15 mouse cellular contexts compared by ENCODE assay signal in the genomic region with DNA sequence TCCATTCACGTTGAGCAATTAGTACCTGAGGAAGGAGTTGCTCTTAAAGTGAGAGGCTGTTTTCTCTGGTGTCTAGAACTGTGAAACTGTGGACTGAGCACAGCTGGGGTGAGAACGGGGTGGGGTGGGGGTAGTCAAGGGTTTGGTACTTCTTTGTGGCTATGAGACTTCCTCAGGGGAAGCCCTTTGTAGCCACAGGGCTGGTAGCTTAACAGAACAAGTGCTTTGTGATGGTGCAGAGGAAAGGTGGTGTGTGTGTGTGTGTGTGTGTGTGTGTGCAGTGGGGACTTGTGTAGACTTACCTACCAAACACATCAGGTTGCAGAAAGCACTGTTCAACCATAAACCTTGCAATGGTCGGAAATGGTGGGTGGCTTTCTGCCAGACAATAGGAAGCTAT. TPM values are rescaled to one million over a fixed set of nuclear protein-coding genes. Genes with fewer than 3 reads are reported as not detected.
A peak's percentile ranks its signal among the peaks of the same experiment; 100 is the strongest.
DNase-seq lines count a peak whose midpoint lies in the region; ATAC-seq and TF ChIP-seq lines count a peak whose summit lies in the region.
"Had no signal": no experiment of that assay in that cellular context is flagged by ENCODE, and none has a peak within 500 bp of the region (broad histone marks: within the 10 kb centered on the region; RNA-seq: fewer than 3 reads in every experiment).

No protein-coding gene starts in this region.

- peaks cover 30 to 46% of the 10 kb centered on the region in 2 experiments for H3K4me1 ChIP-seq in CH12.LX (ENCODE audit: control insufficient read depth in 1 of 2, insufficient read depth in 2 of 2)
- H3K4me1 ChIP-seq in kidney, adult 2 months (ENCODE audit: control insufficient read depth, insufficient read depth, low read length) = no peaks in the 10 kb centered on the region
- no peaks in the 10 kb centered on the region; the same call in 1 of the 2 replicates for H3K4me1 ChIP-seq in hindbrain, embryonic 16.5 days (ENCODE audit: control insufficient read depth, insufficient read depth, low read depth, low read length)
- H3K4me1 ChIP-seq: neural tube, embryonic 12.5 days had no signal

- no peaks in the 10 kb centered on the region for H3K9me3 ChIP-seq in CH12.LX (replicated peaks; ENCODE audit: low read length)
- no peaks in the 10 kb centered on the region for H3K9me3 ChIP-seq in hindbrain, embryonic 16.5 days (ENCODE audit: control insufficient read depth, low read length)
- H3K9me3 ChIP-seq: neural tube, embryonic 12.5 days had no signal

- in situ Hi-C loops in CH12.LX (cut with MboI; ENCODE audit: low pct_ligation_motif_present, low pct_unique_long_range_greater_than_20kb, low sequenced_read_pairs) = no loop called here

- H3K9ac ChIP-seq in CH12.LX (ENCODE audit: insufficient read depth, low read depth) = 0 out of 2 replicates have a peak overlapping the region, but pooled peaks have one; percentile 29
- H3K9ac ChIP-seq in hindbrain, embryonic 16.5 days (ENCODE audit: low read depth, low read length) = no peak overlapping the region
- H3K9ac ChIP-seq: liver, embryonic 14.5 days; neural tube, embryonic 12.5 days had no signal

- TF ChIP-seq POLR2A in CH12.LX (IDR thresholded peaks at IDR 0.05; ENCODE audit: low read depth, low read length) = no peak
- no peak for TF ChIP-seq POLR2A in kidney, adult 2 months (IDR thresholded peaks at IDR 0.05; ENCODE audit: low read depth, low read length)

- H3K4me3 ChIP-seq in CH12.LX (replicated peaks in 1 of 3; ENCODE audit: low read depth in 2 of 3, low read length in 2 of 3, poor library complexity in 1 of 3) = no peak overlapping the region
- no peak overlapping the region for H3K4me3 ChIP-seq in kidney, adult 2 months (ENCODE audit: insufficient read depth, low read depth, low read length)
- no peak overlapping the region for H3K4me3 ChIP-seq in hindbrain, embryonic 16.5 days (ENCODE audit: low read length)
- H3K4me3 ChIP-seq: neural tube, embryonic 12.5 days had no signal

- DNase-seq in CD4-positive helper T cell, adult 2 months (ENCODE audit: low read depth, low spot score) = peak; percentile 81
- DNase-seq in CH12.LX (ENCODE audit: extremely low read depth) = peak; percentile 86
- DNase-seq in induced T-regulatory cell, adult 2 months (ENCODE audit: low read depth) = peak; percentile 77
- peak; percentile 68 to 70 for DNase-seq in spleen, postnatal 36 days (ENCODE audit: low spot score in 2 of 2)
- DNase-seq in kidney, adult 2 months = no peak
- DNase-seq in heart, postnatal 10 days = no peak
- DNase-seq in adrenal gland, adult 8-10 months = no peak
- DNase-seq: adrenal gland, postnatal 14 days; gastrocnemius, postnatal 25 days had no signal

- peak; percentile 80 for TF ChIP-seq EP300 in CH12.LX (IDR thresholded peaks at IDR 0.05; ENCODE audit: low read length)

- H3K4me2 ChIP-seq in CH12.LX (ENCODE audit: insufficient read depth, low read depth, poor library complexity, severe bottlenecking) = peak overlapping the region; percentile 77
- no peak overlapping the region for H3K4me2 ChIP-seq in hindbrain, embryonic 16.5 days (ENCODE audit: low read length)
- H3K4me2 ChIP-seq: midbrain, embryonic 11.5 days; neural tube, embryonic 12.5 days had no signal

- H3K27ac ChIP-seq in CH12.LX (ENCODE audit: insufficient read depth, low read depth) = peak overlapping the region; percentile 86
- no peak overlapping the region for H3K27ac ChIP-seq in kidney, adult 2 months (ENCODE audit: insufficient read depth, low read depth, low read length)
- no peak overlapping the region for H3K27ac ChIP-seq in hindbrain, embryonic 16.5 days (ENCODE audit: low read depth, low read length)
- H3K27ac ChIP-seq: liver, embryonic 14.5 days; neural tube, embryonic 12.5 days; stomach, postnatal 0 days had no signal

- intact Hi-C loops in heart, postnatal 10 days (cut with DNase I) = no loop called here

- 28% methylated on average over 3 of the region's 3 CpGs for WGBS in kidney, adult 2 months
- 31% methylated on average over 3 of the region's 3 CpGs for WGBS in hindbrain, embryonic 16.5 days

- H3K27me3 ChIP-seq in CH12.LX (replicated peaks) = no peaks in the 10 kb centered on the region
- H3K27me3 ChIP-seq in kidney, adult 2 months (replicated peaks; ENCODE audit: control insufficient read depth, insufficient read depth, low read length) = no peaks in the 10 kb centered on the region; the same call in 1 of the 2 replicates
- no peaks in the 10 kb centered on the region for H3K27me3 ChIP-seq in hindbrain, embryonic 16.5 days (replicated peaks; ENCODE audit: control insufficient read depth, insufficient read depth, low read length)
- H3K27me3 ChIP-seq: neural tube, embryonic 12.5 days had no signal

- no peaks in the 10 kb centered on the region for H3K79me2 ChIP-seq in CH12.LX (replicated peaks; ENCODE audit: control insufficient read depth, extremely low read depth, insufficient read depth, poor library complexity, severe bottlenecking)

- TF ChIP-seq RAD21 in CH12.LX (IDR thresholded peaks at IDR 0.05; ENCODE audit: low read depth, low read length) = no peak; the same call in 1 of the 2 replicates

- H3K36me3 ChIP-seq in CH12.LX (replicated peaks in 1 of 2; ENCODE audit: control insufficient read depth in 1 of 2, insufficient read depth in 1 of 2, low read length in 1 of 2) = peaks cover 9 to 11% of the 10 kb centered on the region in 2 experiments
- H3K36me3 ChIP-seq in kidney, adult 2 months (ENCODE audit: control insufficient read depth, insufficient read depth, low read length) = no peaks in the 10 kb centered on the region
- no peaks in the 10 kb centered on the region for H3K36me3 ChIP-seq in hindbrain, embryonic 16.5 days (ENCODE audit: control insufficient read depth, insufficient read depth, low read length)
- H3K36me3 ChIP-seq: neural tube, embryonic 12.5 days had no signal

- no peak for TF ChIP-seq CTCF in CH12.LX (conservative IDR thresholded peaks at IDR 0.05 in 1 of 2, IDR thresholded peaks at IDR 0.05 in 1 of 2; ENCODE audit: low read depth in 2 of 2, low read length in 2 of 2)
- no peak for TF ChIP-seq CTCF in kidney, adult 2 months (conservative IDR thresholded peaks at IDR 0.05; ENCODE audit: insufficient read depth, insufficient read length, low read depth, low read length)

- dilution Hi-C loops in CH12.LX (cut with MboI; ENCODE audit: extremely low pct_ligation_motif_present, extremely low pct_unique_long_range_greater_than_20kb, low sequenced_read_pairs) = no loop called here

- no peak for ATAC-seq in hindbrain, embryonic 16.5 days
- ATAC-seq: intestine, embryonic 16.5 days had no signal

TF ChIP-seq in CH12.LX, 34 proteins besides CTCF, POLR2A, EP300 and RAD21:
- TF ChIP-seq ELF1 (IDR thresholded peaks at IDR 0.05; ENCODE audit: low read depth, low read length) (peak; percentile 33; the same call in 1 of the 2 replicates), MAFK (IDR thresholded peaks at IDR 0.05; ENCODE audit: insufficient replicate concordance, low read length) (0 out of 2 replicates have a peak, but pooled peaks have one; percentile 54), IRF4 (IDR thresholded peaks at IDR 0.05; ENCODE audit: low read depth, low read length) (peak; percentile 81), KAT2A (IDR thresholded peaks at IDR 0.05; ENCODE audit: insufficient replicate concordance, low read length) (0 out of 2 replicates have a peak, but pooled peaks have one; percentile 21), USF1 (IDR thresholded peaks at IDR 0.05; ENCODE audit: low read depth, low read length) (no peak), RCOR1 (conservative IDR thresholded peaks at IDR 0.05; ENCODE audit: low read depth, low read length) (peak; percentile 67; the same call in 1 of the 2 replicates), SIN3A (IDR thresholded peaks at IDR 0.05; ENCODE audit: low read length) (peak; percentile 83), MEF2A (IDR thresholded peaks at IDR 0.05; ENCODE audit: borderline replicate concordance, low read depth, low read length) (peak; percentile 63; the same call in 1 of the 2 replicates), CHD2 (IDR thresholded peaks at IDR 0.05; ENCODE audit: low read length) (peak; percentile 83), SMC3 (IDR thresholded peaks at IDR 0.05; ENCODE audit: low read depth, low read length) (0 out of 2 replicates have a peak, but pooled peaks have one; percentile 1), ZKSCAN1 (IDR thresholded peaks at IDR 0.05; ENCODE audit: borderline replicate concordance, low read depth, low read length) (no peak), MAX (IDR thresholded peaks at IDR 0.05; ENCODE audit: low read length) (peak; percentile 22; the same call in 1 of the 2 replicates), MAZ (IDR thresholded peaks at IDR 0.05; ENCODE audit: low read depth, low read length) (peak; percentile 91), TCF12 (IDR thresholded peaks at IDR 0.05; ENCODE audit: low read depth, low read length) (peak; percentile 87), JUND (conservative IDR thresholded peaks at IDR 0.05; ENCODE audit: low read depth, low read length) (peak; percentile 30; the same call in 1 of the 2 replicates), CHD1 (IDR thresholded peaks at IDR 0.05; ENCODE audit: low read depth, low read length) (no peak), ETS1 (conservative IDR thresholded peaks at IDR 0.05; ENCODE audit: low read depth, low read length) (peak; percentile 89), ZMIZ1 (IDR thresholded peaks at IDR 0.05; ENCODE audit: low read depth, low read length) (no peak), BHLHE40 (IDR thresholded peaks at IDR 0.05; ENCODE audit: low read depth, low read length) (peak; percentile 72), E2F4 (IDR thresholded peaks at IDR 0.05; ENCODE audit: insufficient replicate concordance, low read depth, low read length) (0 out of 2 replicates have a peak, but pooled peaks have one; percentile 24)
TF ChIP-seq in CH12.LX: peak in this region for 16.

RNA-seq across cellular contexts. Expression of gene Pik3cg, which starts 39.7 kb away (rescaled TPM):
- total RNA-seq in CH12.LX (2012; rRNA removed) (28.5 and 35.8 TPM in 2 replicates), CH12.LX (2014; rRNA removed) (38.0 and 40.6 TPM in 2 replicates)
- polyA plus RNA-seq in CH12.LX (2012; ENCODE audit: insufficient read length, low read depth) = 29.7 and 35.4 TPM in 2 replicates
- polyA plus RNA-seq in kidney, adult 2 months (2012; rRNA removed) = 1.2 and 1.5 TPM in 2 replicates
- total RNA-seq in heart, postnatal 10 days (2021) = 1 to 10 TPM; 2.1 to 2.6 TPM
- polyA plus RNA-seq in hindbrain, embryonic 16.5 days (2015; fragmentation: Nextera tagmentation; extraction: Ambion mirVana) = 0.98 and 1.4 TPM in 2 replicates
- 1 to 10 TPM; 1.9 to 3.9 (median 3.0) TPM for total RNA-seq in adrenal gland, adult 8-10 months (2022)

Comparison
In these comparisons a context has a peak if more than half of its experiments do, and no peak if none do; other contexts are left out.
1. DNase-seq: peak in CD4-positive helper T cell, adult 2 months (single experiment), CH12.LX (single experiment), induced T-regulatory cell, adult 2 months (single experiment) and spleen, postnatal 36 days (2 of 2); none in kidney, adult 2 months (single experiment), heart, postnatal 10 days (0 of 2) and adrenal gland, adult 8-10 months (single experiment).
2. RNA of gene Pik3cg, which starts 39.7 kb away (total RNA-seq): 28.5 to 40.6 TPM in CH12.LX; 1.9 to 3.9 TPM in adrenal gland, adult 8-10 months and 2.1 to 2.6 TPM in heart, postnatal 10 days; every median in the first group is over 4 times any median in the second.